Mouse (Mus musculus) left cerebral cortex, adult 9 months (tissue): Measurements from ENCODE around the gene Rhobtb1.

ENCODE experiments used
- DNase-seq, 2 experiments: peaks; one replicate each; pipeline ENCODE4 v3.0.0; 2022; ENCODE audit warnings: low spot score in 2 of 2

Rhobtb1 gene

GRCm38 (mm10) chr10:69245906-69246668, 94.9 kb downstream of the Rhobtb1 start:
- no peak for DNase-seq

GRCm38 (mm10) chr10:69246762-69247161, 95.5 kb downstream of the Rhobtb1 start:
- no peak for DNase-seq

GRCm38 (mm10) chr10:69247311-69248033, 96.2 kb downstream of the Rhobtb1 start:
- no peak for DNase-seq

DNA sequence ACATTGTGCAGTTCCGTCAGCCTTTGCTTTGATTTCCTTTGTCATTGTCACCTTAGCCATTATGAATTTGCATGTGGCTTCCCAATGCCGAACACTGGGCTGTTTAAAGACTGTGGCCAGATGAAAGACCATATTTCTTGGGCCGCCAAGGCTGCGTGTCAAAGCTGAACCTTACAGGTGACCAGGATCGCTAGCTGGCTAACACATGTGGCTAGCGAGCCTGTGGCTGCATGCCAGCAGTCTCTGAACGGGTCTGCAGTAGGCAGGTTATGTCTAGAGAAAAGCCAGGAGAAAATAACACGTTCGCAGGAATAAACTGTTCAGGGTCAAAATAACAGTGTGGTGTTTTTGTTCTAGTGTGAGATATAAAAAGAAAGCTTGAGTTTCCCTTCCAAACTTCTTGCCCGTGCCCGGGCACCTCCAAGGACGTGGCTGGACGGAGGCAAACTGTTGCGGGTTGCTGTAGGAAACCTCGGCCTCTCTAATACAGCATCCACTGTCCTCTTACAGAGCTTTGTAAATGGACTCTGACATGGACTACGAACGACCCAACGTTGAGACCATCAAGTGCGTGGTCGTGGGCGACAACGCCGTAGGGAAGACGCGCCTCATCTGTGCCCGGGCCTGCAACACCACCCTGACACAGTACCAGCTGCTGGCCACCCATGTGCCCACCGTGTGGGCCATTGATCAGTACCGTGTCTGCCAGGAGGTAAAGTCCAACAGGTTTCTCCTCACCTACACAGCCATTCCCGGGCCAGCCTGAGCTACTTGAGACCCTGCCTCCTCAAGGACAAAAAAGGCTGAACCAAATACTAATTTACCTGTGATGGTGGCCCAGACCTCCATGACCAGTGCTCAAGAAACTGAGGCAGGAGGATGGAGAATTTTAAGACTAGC, 97.3 kb downstream of the Rhobtb1 start:
- no peak for DNase-seq

- DNase-seq = no peak
These were observed 100.0 kb downstream of the Rhobtb1 start for GRCm38 (mm10) chr10:69251254-69251653.

DNA sequence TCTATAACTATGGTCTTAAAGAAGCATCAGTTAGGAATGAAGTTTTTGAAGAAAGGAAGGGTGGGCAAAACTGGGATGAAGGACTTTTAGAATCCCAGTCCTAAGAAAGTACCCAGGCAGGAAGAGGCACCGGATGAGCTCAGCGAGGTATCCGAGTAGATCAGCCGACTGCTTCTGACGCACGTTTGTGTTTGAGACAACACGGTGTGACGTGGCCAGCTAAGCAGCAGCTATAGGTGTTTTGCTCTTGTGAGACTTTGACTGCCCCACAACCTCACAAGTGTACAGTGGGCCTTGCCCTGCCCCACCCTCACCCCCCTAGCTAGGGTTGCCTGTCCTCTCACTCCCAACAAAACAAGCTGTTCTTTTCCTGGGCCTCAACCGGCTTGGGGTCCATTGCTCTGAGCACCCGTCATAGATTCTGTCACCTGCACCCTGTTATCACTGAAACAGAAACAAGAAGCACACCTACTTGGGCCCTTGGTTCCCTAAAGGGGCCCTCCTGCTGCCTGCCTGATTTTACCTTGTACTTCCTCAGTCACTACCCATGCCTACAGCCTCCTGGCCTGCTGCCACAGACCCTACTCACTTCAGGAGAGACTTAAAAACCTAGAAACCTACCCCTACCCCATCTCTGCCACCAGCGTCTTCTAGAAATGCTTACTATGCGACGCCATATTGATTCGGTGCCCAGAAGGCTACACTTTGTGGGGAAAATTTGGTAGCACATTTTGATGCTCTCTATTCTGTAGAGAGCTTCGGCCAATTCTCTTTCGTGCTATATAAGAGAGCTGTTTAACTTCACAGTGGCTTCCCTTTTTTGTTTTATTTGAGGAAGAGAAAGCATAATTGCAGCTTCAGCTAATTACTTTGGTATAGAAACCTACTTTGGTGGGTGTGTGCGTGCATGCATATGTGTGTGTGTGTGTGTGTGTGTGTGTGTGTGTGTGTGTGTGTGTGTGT, 101.2 kb downstream of the Rhobtb1 start:
- no peak for DNase-seq

DNA sequence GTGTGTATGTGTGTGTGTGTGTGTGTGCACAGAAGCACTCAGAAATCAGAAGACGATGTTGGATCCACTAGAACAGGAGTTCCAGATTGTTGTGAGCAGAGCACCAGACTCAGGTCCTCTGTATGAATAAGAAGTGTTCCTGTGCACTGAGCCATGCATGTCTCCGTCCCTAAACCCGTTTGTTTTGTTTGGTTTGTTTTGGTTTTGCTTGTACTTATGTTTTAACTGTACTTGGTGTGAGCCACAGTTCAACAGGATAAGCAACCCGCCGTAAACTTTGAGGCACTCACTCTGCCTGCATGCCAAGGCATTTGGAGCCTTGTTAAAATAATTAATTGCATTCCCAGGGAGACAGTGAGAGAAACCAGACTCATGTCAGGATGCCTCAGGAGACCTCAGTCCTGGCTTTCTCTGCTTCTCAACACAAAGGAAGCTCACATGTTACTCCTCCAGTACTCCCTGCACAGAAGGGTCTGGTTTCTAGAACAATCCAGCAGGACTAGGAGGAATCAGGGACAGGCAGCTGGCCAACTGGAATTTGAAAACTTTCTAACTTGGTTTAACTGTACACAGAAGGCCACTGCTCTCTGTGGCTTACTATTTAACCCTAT, 101.9 kb downstream of the Rhobtb1 start:
- DNase-seq = no peak

DNA sequence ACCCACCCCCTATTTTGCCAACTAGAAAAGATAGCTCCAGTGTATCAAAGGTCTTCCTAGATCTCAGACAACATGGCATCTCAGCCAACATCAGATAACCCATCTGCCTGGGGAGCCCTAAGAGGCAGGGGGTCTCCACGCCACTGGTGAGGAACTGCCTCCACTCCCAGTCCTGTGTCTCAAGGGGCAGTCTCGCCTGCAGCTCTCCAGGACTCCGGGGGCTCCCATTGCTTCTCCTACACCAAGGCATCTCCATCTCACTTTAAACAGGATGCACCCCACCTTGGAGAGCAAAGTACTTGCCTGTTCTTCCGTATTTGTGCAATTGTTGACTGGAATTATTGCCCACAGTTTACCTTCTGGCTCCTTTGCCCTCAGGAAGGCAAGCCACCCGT, 102.4 kb downstream of the Rhobtb1 start:
- DNase-seq = no peak

- peak in 1 of 2 experiments; percentile 31 for DNase-seq
These were observed 103.2 kb downstream of the Rhobtb1 start for GRCm38 (mm10) chr10:69254390-69254847.

DNA sequence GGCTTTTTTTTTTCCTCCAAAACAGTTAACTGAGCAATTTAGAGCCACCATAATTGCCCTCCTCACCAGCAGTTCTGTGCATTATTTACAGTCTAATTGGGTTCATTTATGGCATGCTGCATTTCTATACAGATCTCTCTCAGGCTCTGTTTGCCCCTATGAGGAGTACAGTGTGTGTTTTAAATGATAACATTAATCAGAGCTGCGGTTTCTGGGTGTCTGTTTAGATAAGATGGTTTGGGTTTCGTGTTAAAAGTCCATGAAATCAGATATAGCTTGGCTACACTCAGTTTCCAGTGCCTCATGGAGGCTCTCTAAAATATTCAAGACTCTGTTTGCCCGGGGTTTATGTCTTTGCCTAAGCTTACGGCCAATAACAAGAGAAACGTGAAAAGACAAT, 104.4 kb downstream of the Rhobtb1 start:
- DNase-seq = no peak

- no peak for DNase-seq
These were observed 106.4 kb downstream of the Rhobtb1 start for GRCm38 (mm10) chr10:69257592-69258133.

DNA sequence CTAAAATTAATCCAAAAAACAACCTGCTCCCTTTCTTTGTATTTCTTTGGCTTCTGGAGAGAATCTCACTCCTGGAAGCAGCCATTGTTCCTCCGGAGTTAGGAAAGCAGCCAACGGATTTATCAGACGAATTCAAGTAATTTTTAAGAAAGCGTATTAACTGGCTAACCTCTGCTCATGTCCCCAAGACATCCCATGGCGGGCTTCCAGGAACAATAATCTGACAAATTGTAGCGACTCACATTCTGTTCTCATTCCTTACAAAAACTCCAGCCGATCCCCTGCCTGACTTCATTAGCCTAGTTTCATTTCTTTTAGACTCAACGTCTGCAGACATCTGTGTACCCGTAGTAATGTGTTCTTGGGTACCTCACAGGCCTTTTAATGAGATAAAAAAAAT, 107.4 kb downstream of the Rhobtb1 start:
- DNase-seq = no peak

DNA sequence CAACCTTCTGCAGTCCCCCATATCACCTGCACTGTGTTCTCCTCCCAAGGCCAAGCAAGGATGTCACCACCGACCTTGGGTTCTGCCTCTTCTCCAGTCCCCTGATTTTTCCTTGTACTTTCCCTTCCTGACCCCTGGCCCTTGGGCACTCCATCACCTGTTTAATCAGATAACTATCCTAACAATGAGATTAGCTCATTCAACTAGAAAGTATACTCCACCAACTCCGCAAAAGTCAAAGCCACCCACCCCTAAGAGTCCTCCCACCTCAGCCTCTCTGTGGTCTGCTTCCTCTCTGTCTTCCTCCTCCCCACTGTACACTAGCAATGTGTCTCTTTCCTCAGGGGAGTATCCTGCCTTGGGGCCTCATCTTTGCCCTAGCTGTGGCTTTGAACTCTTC, 107.9 kb downstream of the Rhobtb1 start:
- DNase-seq = no peak

GRCm38 (mm10) chr10:69259929-69260328, 108.7 kb downstream of the Rhobtb1 start:
- no peak for DNase-seq

DNA sequence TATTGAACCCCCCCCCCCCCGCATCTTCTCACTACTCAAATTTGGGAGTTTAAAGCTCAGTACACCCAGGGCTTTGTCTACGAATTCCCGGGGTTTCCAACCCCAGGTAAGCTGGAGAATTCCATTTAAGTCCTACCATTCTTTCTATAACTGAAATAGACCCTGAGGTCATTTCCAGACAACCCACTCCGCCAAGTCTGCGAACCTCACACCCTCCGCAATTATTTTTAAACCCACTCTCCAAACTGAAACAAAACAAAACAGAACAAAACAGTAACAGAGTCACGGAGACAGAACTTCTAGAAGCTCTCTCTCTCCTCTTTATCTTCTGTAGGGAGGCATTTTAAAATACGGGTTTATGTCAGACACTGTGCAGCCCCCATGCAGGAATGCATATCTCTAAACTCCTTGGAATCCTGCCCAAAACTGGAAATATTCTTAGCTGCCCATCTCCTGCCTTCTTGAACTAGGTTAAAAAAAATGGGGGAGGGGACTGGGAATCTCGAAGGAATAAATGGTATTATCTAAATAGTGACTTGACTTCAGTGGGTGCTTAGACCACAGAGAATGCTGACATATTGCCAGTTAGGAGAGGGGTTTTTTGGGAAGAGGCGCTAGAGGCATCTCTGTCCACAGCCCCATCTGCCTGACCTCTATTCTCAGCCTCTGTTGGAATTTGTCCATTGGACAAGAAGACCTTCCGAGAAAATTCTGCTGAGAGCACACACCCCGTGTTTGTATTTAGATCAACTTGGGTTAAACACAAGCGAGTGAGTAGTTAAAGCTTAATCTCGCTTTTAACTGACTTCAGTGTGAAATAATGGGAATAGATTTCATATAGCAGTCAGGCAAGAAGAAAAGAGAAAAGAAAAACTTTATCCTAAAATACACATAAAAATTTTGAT, 111.9 kb downstream of the Rhobtb1 start:
- no peak for DNase-seq

- DNase-seq = no peak
These were observed 112.7 kb downstream of the Rhobtb1 start for GRCm38 (mm10) chr10:69263906-69264305.

GRCm38 (mm10) chr10:69265421-69265820, 114.2 kb downstream of the Rhobtb1 start:
- DNase-seq = no peak

GRCm38 (mm10) chr10:69268061-69268643, 116.9 kb downstream of the Rhobtb1 start:
- no peak for DNase-seq

- no peak for DNase-seq
These were observed 120.2 kb downstream of the Rhobtb1 start for GRCm38 (mm10) chr10:69271436-69271835.
